Mouse (Mus musculus) heart, adult 2 months (tissue): ENCODE data around the gene Mprip.

Experiments
- CTCF ChIP-seq: fragments of 200-600 bp; IDR thresholded peaks from 2 replicates; pipeline ENCODE4 v1.8.1; 2022; ENCODE audit warnings: antibody characterized with exemption, mild to moderate bottlenecking, moderate library complexity
- EP300 ChIP-seq: fragments of 200-500 bp; IDR thresholded peaks from 2 replicates; pipeline ENCODE4 v1.6.1; 2011; ENCODE audit warnings: low read depth, low read length, control low read depth; ENCODE audit not compliant: insufficient read depth
- POLR2A ChIP-seq: fragments of 200-500 bp; IDR thresholded peaks from 2 replicates; pipeline ENCODE4 v1.6.1; 2011; ENCODE audit warnings: mild to moderate bottlenecking, low read depth, low read length, control low read depth; ENCODE audit not compliant: insufficient read depth

GRCm38 (mm10) chr11:59641227-59641626 is 19.9 kb upstream of the Mprip start:
- no peak for TF ChIP-seq POLR2A
- TF ChIP-seq CTCF = peak; percentile 69
- TF ChIP-seq EP300 = peak; percentile 70; the same call in 1 of the 2 replicates
